Mouse (Mus musculus) neural tube, embryonic 15.5 days (tissue): ENCODE measurements around the gene Slc35d3. TPM values are rescaled to one million over a fixed set of nuclear protein-coding genes. Genes with fewer than 3 reads are reported as not detected.

Source experiments
- ATAC-seq: fragments of 200-750 bp; cut with Nextera tagmentation; 2 replicates; pipeline ENCODE4 v1.8.0; 2017; ENCODE audit warnings: mild to moderate bottlenecking, moderate TSS enrichment, moderate library complexity; ENCODE audit not compliant: low FRiP score
- H3K27ac ChIP-seq: fragments of 300-500 bp; sonication (generic); replicated peaks from 2 replicates; pipeline ENCODE4 v1.5.1; 2015; ENCODE audit warnings: mild to moderate bottlenecking, inconsistent platforms
- H3K27me3 ChIP-seq: fragments of 300-500 bp; sonication (generic); replicated peaks from 2 replicates; pipeline ENCODE4 v1.6.1; 2015; ENCODE audit warnings: inconsistent platforms
- H3K36me3 ChIP-seq: fragments of 300-500 bp; sonication (generic); 2 replicates; pipeline ENCODE4 v1.6.1; 2015; ENCODE audit warnings: inconsistent platforms
- H3K4me1 ChIP-seq: fragments of 300-500 bp; sonication (generic); 2 replicates; pipeline ENCODE4 v1.6.1; 2015; ENCODE audit warnings: inconsistent platforms
- H3K4me2 ChIP-seq: fragments of 300-500 bp; sonication (generic); 2 replicates; pipeline ENCODE4 v1.6.1; 2015; ENCODE audit warnings: inconsistent platforms, mild to moderate bottlenecking, moderate library complexity
- H3K4me3 ChIP-seq: fragments of 300-500 bp; sonication (generic); replicated peaks from 2 replicates; pipeline ENCODE4 v1.5.1; 2015; ENCODE audit warnings: mild to moderate bottlenecking, inconsistent platforms
- H3K9ac ChIP-seq: fragments of 300-500 bp; sonication (generic); replicated peaks from 2 replicates; pipeline ENCODE4 v1.6.1; 2015; ENCODE audit warnings: mild to moderate bottlenecking, inconsistent platforms
- H3K9me3 ChIP-seq: fragments of 300-500 bp; sonication (generic); replicated peaks from 2 replicates; pipeline ENCODE4 v1.6.1; 2016; ENCODE audit warnings: inconsistent platforms
- WGBS: fragments of 180-500 bp; shearing (Covaris S2); methylation state at CpG from one replicate; pipeline ENCODE4 v1.1.7; 2015; ENCODE audit warnings: mixed read lengths; 5-methylcytosine and 5-hydroxymethylcytosine counted together
- polyA plus RNA-seq: library from polyadenylated mRNA; unstranded; fragments of >200 nt; fragmentation: Nextera tagmentation; extraction: Ambion mirVana; gene quantifications from 2 replicates; pipeline ENCODE4 v1.2.1, GENCODE M21; 2015

Slc35d3 gene
- polyA plus RNA-seq, 1 experiment from 2014 or later, result 5.0 TPM

GRCm38 (mm10) chr10:19876669-19877068, 25.4 kb upstream of the Slc35d3 start:
- Histone ChIP-seq H3K36me3 (no peaks in the 10 kb centered on the region), H3K27ac (no peak overlapping the region), H3K4me1 (peaks cover 2% of the 10 kb centered on the region; the same call in 1 of the 2 replicates), H3K9me3 (no peaks in the 10 kb centered on the region), H3K9ac (no peak overlapping the region), H3K27me3 (no peaks in the 10 kb centered on the region), H3K4me3 (no peak overlapping the region), H3K4me2 (no peak overlapping the region)
- peak; percentile 63; the same call in 1 of the 2 replicates for ATAC-seq
- WGBS, result 56% methylated on average over 7 of the region's 7 CpGs

GRCm38 (mm10) chr10:19875346-19875745, 24.1 kb upstream of the Slc35d3 start:
- no peaks in the 10 kb centered on the region for H3K9me3 ChIP-seq
- no peak for ATAC-seq
- no peak overlapping the region for H3K4me3 ChIP-seq
- WGBS, result 88% methylated on average over 5 of the region's 5 CpGs
- no peaks in the 10 kb centered on the region for H3K36me3 ChIP-seq
- H3K27me3 ChIP-seq, result no peaks in the 10 kb centered on the region
- H3K27ac ChIP-seq, result no peak overlapping the region
- H3K4me1 ChIP-seq, result peaks cover 2% of the 10 kb centered on the region; the same call in 1 of the 2 replicates
- no peak overlapping the region for H3K9ac ChIP-seq
- no peak overlapping the region for H3K4me2 ChIP-seq

- Histone ChIP-seq H3K9ac (no peak overlapping the region), H3K4me3 (no peak overlapping the region), H3K4me1 (peaks cover 18% of the 10 kb centered on the region), H3K9me3 (no peaks in the 10 kb centered on the region), H3K4me2 (no peak overlapping the region), H3K27me3 (peaks cover 36% of the 10 kb centered on the region), H3K27ac (no peak overlapping the region), H3K36me3 (no peaks in the 10 kb centered on the region)
- no peak for ATAC-seq
- WGBS, result 94% methylated on average over 7 of the region's 7 CpGs
Measured at GRCm38 (mm10) chr10:19855597-19856306, 4.5 kb upstream of the Slc35d3 start.

GRCm38 (mm10) chr10:19853609-19854008, 2.4 kb upstream of the Slc35d3 start:
- H3K27me3 ChIP-seq, result peaks cover 57% of the 10 kb centered on the region
- peaks cover 36% of the 10 kb centered on the region for H3K4me1 ChIP-seq
- H3K4me2 ChIP-seq, result no peak overlapping the region
- no peaks in the 10 kb centered on the region for H3K36me3 ChIP-seq
- 60% methylated on average over 2 of the region's 2 CpGs for WGBS
- no peak overlapping the region for H3K27ac ChIP-seq
- H3K9me3 ChIP-seq, result no peaks in the 10 kb centered on the region
- H3K4me3 ChIP-seq, result no peak overlapping the region
- no peak overlapping the region for H3K9ac ChIP-seq
- no peak for ATAC-seq

- peaks cover 36% of the 10 kb centered on the region for H3K4me1 ChIP-seq
- H3K36me3 ChIP-seq, result no peaks in the 10 kb centered on the region
- 21% methylated on average over 6 of the region's 6 CpGs for WGBS
- H3K9ac ChIP-seq, result no peak overlapping the region
- 0 out of 2 replicates have a peak overlapping the region, but pooled peaks have one; percentile 99 for H3K4me2 ChIP-seq
- no peak overlapping the region for H3K4me3 ChIP-seq
- ATAC-seq, result no peak
- H3K9me3 ChIP-seq, result no peaks in the 10 kb centered on the region
- H3K27me3 ChIP-seq, result peaks cover 61% of the 10 kb centered on the region
- H3K27ac ChIP-seq, result no peak overlapping the region
Measured at GRCm38 (mm10) chr10:19852776-19853175, 1.5 kb upstream of the Slc35d3 start.

GRCm38 (mm10) chr10:19850544-19850997, 688 bp downstream of the Slc35d3 start:
- peak; percentile 69 for ATAC-seq
- Histone ChIP-seq H3K4me3 (peak overlapping the region; percentile 56), H3K27me3 (peaks cover 61% of the 10 kb centered on the region), H3K36me3 (no peaks in the 10 kb centered on the region), H3K4me1 (peaks cover 36% of the 10 kb centered on the region), H3K4me2 (peak overlapping the region; percentile 99), H3K27ac (0 out of 2 replicates have a peak overlapping the region, but pooled peaks have one; percentile 13), H3K9ac (peak overlapping the region; percentile 55), H3K9me3 (no peaks in the 10 kb centered on the region)
- WGBS, result under 1% methylated on average over 36 of the region's 36 CpGs

GRCm38 (mm10) chr10:19849771-19850365, 1.4 kb downstream of the Slc35d3 start:
- H3K4me3 ChIP-seq, result peak overlapping the region; percentile 56
- no peaks in the 10 kb centered on the region for H3K36me3 ChIP-seq
- H3K27ac ChIP-seq, result 0 out of 2 replicates have a peak overlapping the region, but pooled peaks have one; percentile 13
- H3K27me3 ChIP-seq, result peaks cover 61% of the 10 kb centered on the region
- ATAC-seq, result peak; percentile 47; the same call in 1 of the 2 replicates
- WGBS, result under 1% methylated on average over 31 of the region's 32 CpGs
- H3K9ac ChIP-seq, result peak overlapping the region; percentile 55
- peaks cover 36% of the 10 kb centered on the region for H3K4me1 ChIP-seq
- peak overlapping the region; percentile 99 for H3K4me2 ChIP-seq
- no peaks in the 10 kb centered on the region for H3K9me3 ChIP-seq

- no peak for ATAC-seq
- WGBS, result 4% methylated on average over 44 of the region's 44 CpGs
- H3K36me3 ChIP-seq, result no peaks in the 10 kb centered on the region
- H3K27me3 ChIP-seq, result peaks cover 61% of the 10 kb centered on the region
- H3K9ac ChIP-seq, result no peak overlapping the region
- H3K27ac ChIP-seq, result no peak overlapping the region
- H3K9me3 ChIP-seq, result no peaks in the 10 kb centered on the region
- H3K4me2 ChIP-seq, result peak overlapping the region; percentile 99
- H3K4me1 ChIP-seq, result peaks cover 36% of the 10 kb centered on the region
- H3K4me3 ChIP-seq, result peak overlapping the region; percentile 56
Measured at GRCm38 (mm10) chr10:19848928-19849770, 2.1 kb downstream of the Slc35d3 start.

GRCm38 (mm10) chr10:19839836-19840235, 11.4 kb downstream of the Slc35d3 start:
- Histone ChIP-seq H3K36me3 (no peaks in the 10 kb centered on the region), H3K4me2 (no peak overlapping the region), H3K9me3 (no peaks in the 10 kb centered on the region), H3K27ac (no peak overlapping the region), H3K4me1 (no peaks in the 10 kb centered on the region), H3K9ac (no peak overlapping the region), H3K27me3 (peaks cover 7% of the 10 kb centered on the region; the same call in 1 of the 2 replicates), H3K4me3 (no peak overlapping the region)
- ATAC-seq, result no peak
- 93% methylated on average over 5 of the region's 5 CpGs for WGBS

GRCm38 (mm10) chr10:19835887-19836710, 15.2 kb downstream of the Slc35d3 start:
- H3K4me1 ChIP-seq, result no peaks in the 10 kb centered on the region
- no peak overlapping the region for H3K27ac ChIP-seq
- H3K4me3 ChIP-seq, result no peak overlapping the region
- H3K4me2 ChIP-seq, result no peak overlapping the region
- WGBS, result 66% methylated on average over 8 of the region's 8 CpGs
- ATAC-seq, result no peak
- no peaks in the 10 kb centered on the region for H3K9me3 ChIP-seq
- H3K36me3 ChIP-seq, result no peaks in the 10 kb centered on the region
- H3K9ac ChIP-seq, result no peak overlapping the region
- H3K27me3 ChIP-seq, result no peaks in the 10 kb centered on the region

GRCm38 (mm10) chr10:19834222-19834621, 17.0 kb downstream of the Slc35d3 start:
- no peak for ATAC-seq
- Histone ChIP-seq H3K27ac (no peak overlapping the region), H3K9ac (no peak overlapping the region), H3K4me3 (no peak overlapping the region), H3K4me1 (no peaks in the 10 kb centered on the region), H3K27me3 (no peaks in the 10 kb centered on the region), H3K9me3 (no peaks in the 10 kb centered on the region), H3K4me2 (no peak overlapping the region), H3K36me3 (no peaks in the 10 kb centered on the region)
- 95% methylated on average over 6 of the region's 6 CpGs for WGBS
